Mouse (Mus musculus) ES-Bruce4 (cell line): ENCODE data around the gene Fam69a. TPM values are rescaled to one million over a fixed set of nuclear protein-coding genes. Genes with fewer than 3 reads are reported as not detected.
"Not testable (repeated sequence)": the region's sequence is repeated elsewhere in the genome, so short reads cannot be mapped to it uniquely, and the experiment has no call there.

ENCODE experiments used
- H3K27ac ChIP-seq: 2 replicates; pipeline ENCODE4 v1.5.1; 2012; ENCODE audit warnings: low read length, inconsistent platforms; ENCODE audit not compliant: insufficient read depth
- H3K27me3 ChIP-seq: 2 replicates; pipeline ENCODE4 v1.6.1; 2012; ENCODE audit warnings: mild to moderate bottlenecking, low read length, inconsistent platforms; ENCODE audit not compliant: control insufficient read depth, poor library complexity, insufficient read depth, severe bottlenecking
- H3K36me3 ChIP-seq: 2 replicates; pipeline ENCODE4 v1.6.1; 2012; ENCODE audit warnings: inconsistent platforms, mild to moderate bottlenecking, low read length, moderate library complexity; ENCODE audit not compliant: control insufficient read depth, poor library complexity, insufficient read depth, severe bottlenecking
- H3K4me1 ChIP-seq: one replicate; pipeline ENCODE4 v1.8.1; 2011; ENCODE audit warnings: low read length; ENCODE audit not compliant: control insufficient read depth, insufficient read depth
- H3K4me3 ChIP-seq: 2 replicates; pipeline ENCODE4 v1.5.1; 2011; ENCODE audit warnings: low read depth, mild to moderate bottlenecking, low read length
- H3K9ac ChIP-seq: 2 replicates; pipeline ENCODE4 v1.6.1; 2012; ENCODE audit warnings: low read depth, mild to moderate bottlenecking, inconsistent platforms; ENCODE audit not compliant: poor library complexity, severe bottlenecking
- H3K9me3 ChIP-seq: replicated peaks from 2 replicates; pipeline ENCODE4 v1.6.1; 2012; ENCODE audit warnings: mild to moderate bottlenecking, low read length, inconsistent platforms; ENCODE audit not compliant: control insufficient read depth, poor library complexity, insufficient read depth, severe bottlenecking
- CTCF ChIP-seq: IDR thresholded peaks from one replicate; pipeline ENCODE4 v1.8.1; 2011; ENCODE audit warnings: low read depth, low read length
- EP300 ChIP-seq: IDR thresholded peaks from 2 replicates; pipeline ENCODE4 v1.6.1; 2011; ENCODE audit warnings: low read depth, low read length; ENCODE audit not compliant: insufficient read depth
- POLR2A ChIP-seq: IDR thresholded peaks from one replicate; pipeline ENCODE4 v1.8.1; 2011; ENCODE audit warnings: low read length; ENCODE audit not compliant: insufficient read depth
- polyA plus RNA-seq: library from polyadenylated mRNA; stranded (reverse); fragments of >200 nt; gene quantifications from 2 replicates; pipeline ENCODE4 v1.2.4, GENCODE M21; 2011; ENCODE audit warnings: low read depth; ENCODE audit not compliant: missing spikeins, insufficient read depth, insufficient read length

Fam69a gene
- polyA plus RNA-seq = 7.8 and 8.9 TPM in 2 replicates

GRCm38 (mm10) chr5:107986967-107987834, at the start of gene Fam69a:
TSS of gene Fam69a (minus strand) at chr5:107987085.
- Histone ChIP-seq H3K4me1 (no peaks in the 10 kb centered on the region), H3K4me3 (peak within 1 kb of the TSS; percentile 90), H3K9ac (peak within 1 kb of the TSS; percentile 73), H3K36me3 (no peaks in the 10 kb centered on the region), H3K9me3 (no peaks in the 10 kb centered on the region), H3K27ac (no peak within 1 kb of the TSS), H3K27me3 (no peaks in the 10 kb centered on the region)
- TF ChIP-seq CTCF (no peak), POLR2A (peak; percentile 21), EP300 (no peak)

GRCm38 (mm10) chr5:108035523-108035922, 48.6 kb upstream of the Fam69a start:
- Histone ChIP-seq H3K4me3 (no peak overlapping the region), H3K27me3 (no peaks in the 10 kb centered on the region), H3K4me1 (no peaks in the 10 kb centered on the region), H3K9ac (no peak overlapping the region), H3K36me3 (no peaks in the 10 kb centered on the region), H3K27ac (peak overlapping the region; percentile 69), H3K9me3 (no peaks in the 10 kb centered on the region)
- TF ChIP-seq POLR2A (no peak), EP300 (no peak), CTCF (no peak)

GRCm38 (mm10) chr5:108034194-108034593, 47.3 kb upstream of the Fam69a start:
- Histone ChIP-seq H3K27me3 (no peaks in the 10 kb centered on the region), H3K36me3 (no peaks in the 10 kb centered on the region), H3K9ac (no peak overlapping the region), H3K9me3 (no peaks in the 10 kb centered on the region), H3K27ac (no peak overlapping the region), H3K4me1 (no peaks in the 10 kb centered on the region), H3K4me3 (no peak overlapping the region)
- no peak for TF ChIP-seq EP300
- TF ChIP-seq CTCF = peak; percentile 14
- no peak for TF ChIP-seq POLR2A

GRCm38 (mm10) chr5:108031267-108031666, 44.4 kb upstream of the Fam69a start:
- H3K27ac ChIP-seq = no peak overlapping the region
- H3K36me3 ChIP-seq = no peaks in the 10 kb centered on the region
- no peaks in the 10 kb centered on the region for H3K4me1 ChIP-seq
- H3K27me3 ChIP-seq = no peaks in the 10 kb centered on the region
- TF ChIP-seq POLR2A (no peak), EP300 (no peak), CTCF (no peak)
- H3K9ac ChIP-seq = no peak overlapping the region
- H3K4me3 ChIP-seq = no peak overlapping the region
- no peaks in the 10 kb centered on the region for H3K9me3 ChIP-seq

- no peaks in the 10 kb centered on the region for H3K4me1 ChIP-seq
- H3K27me3 ChIP-seq = no peaks in the 10 kb centered on the region
- H3K27ac ChIP-seq = no peak overlapping the region
- no peak overlapping the region for H3K4me3 ChIP-seq
- no peaks in the 10 kb centered on the region for H3K36me3 ChIP-seq
- no peak overlapping the region for H3K9ac ChIP-seq
- TF ChIP-seq EP300 (no peak), POLR2A (no peak), CTCF (no peak)
- H3K9me3 ChIP-seq = no peaks in the 10 kb centered on the region
Measured at GRCm38 (mm10) chr5:108029968-108030367, 43.1 kb upstream of the Fam69a start.

GRCm38 (mm10) chr5:108028797-108029536, 42.1 kb upstream of the Fam69a start:
- H3K4me1 ChIP-seq, H3K9ac ChIP-seq, H3K4me3 ChIP-seq, H3K27ac ChIP-seq, H3K9me3 ChIP-seq, H3K36me3 ChIP-seq, H3K27me3 ChIP-seq: not testable (repeated sequence)
